Mouse (Mus musculus) CH12.LX (cell line): Measurements from ENCODE around the gene Cep41.

Experiments
- SIN3A ChIP-seq: IDR thresholded peaks from 2 replicates; pipeline ENCODE4 v1.6.1; 2012; ENCODE audit warnings: low read length, improper control_type of control experiment, inconsistent platforms
- ZC3H11A ChIP-seq: IDR thresholded peaks from 2 replicates; pipeline ENCODE4 v1.6.1; 2012; ENCODE audit warnings: low read depth, mild to moderate bottlenecking, inconsistent platforms, low read length, improper control_type of control experiment

DNA sequence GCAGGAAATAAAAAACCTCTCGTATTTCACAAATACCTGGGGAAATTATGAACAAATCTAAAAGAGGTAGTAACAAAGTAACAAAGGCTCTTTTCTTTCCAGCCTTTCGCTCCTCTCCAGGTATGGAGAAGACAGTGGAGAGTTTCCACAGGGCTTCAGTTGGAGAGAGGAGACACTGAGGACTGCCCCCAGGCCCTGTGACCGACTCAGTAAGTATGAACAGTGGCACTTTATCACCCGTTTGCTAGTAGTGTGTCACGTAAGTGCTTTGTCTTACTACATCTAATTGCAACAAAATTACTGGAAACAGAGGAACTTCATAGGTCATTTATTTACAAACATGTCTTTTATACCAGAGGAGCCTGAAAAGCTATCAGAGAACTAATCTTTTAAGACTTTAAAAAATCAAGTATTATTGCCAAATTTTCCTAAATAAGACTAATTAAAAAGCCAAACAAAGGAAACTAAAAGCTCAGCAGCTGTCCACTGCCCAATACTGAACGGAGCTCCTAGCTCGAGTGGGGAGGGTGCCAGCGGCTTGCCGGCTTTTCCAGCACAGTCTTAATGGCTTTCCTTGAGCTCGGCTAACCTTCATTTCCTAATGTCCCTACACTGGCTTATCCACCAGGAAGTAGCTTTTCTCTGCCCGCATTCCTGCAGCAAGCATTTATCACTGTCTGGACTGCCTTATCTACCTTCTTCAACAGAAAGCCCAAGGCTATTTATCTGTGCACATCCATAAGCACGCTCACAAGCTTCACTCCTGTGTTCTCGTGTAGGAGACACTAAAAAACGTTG is 19.6 kb downstream of the Cep41 start:
- TF ChIP-seq ZC3H11A (no peak), SIN3A (no peak)
